Mouse (Mus musculus) right cerebral cortex, postnatal 10 days (tissue): ENCODE measurements around the gene Traf6.

ENCODE experiments used
- DNase-seq, 2 experiments: peaks; one replicate each; pipeline ENCODE4 v3.0.0; 2021; ENCODE audit warnings: low spot score in 2 of 2

Gene Traf6

GRCm38 (mm10) chr2:101678236-101679021 is at the start of gene Traf6:
TSS of gene Traf6 (plus strand) at chr2:101678429.
- DNase-seq = peak; percentile 89 to 91

GRCm38 (mm10) chr2:101638979-101639839 is 39.0 kb upstream of the Traf6 start:
- no peak for DNase-seq

- no peak for DNase-seq
Measured at GRCm38 (mm10) chr2:101639840-101640350, 38.3 kb upstream of the Traf6 start.

- DNase-seq = no peak
Measured at GRCm38 (mm10) chr2:101645841-101646240, 32.4 kb upstream of the Traf6 start.

- no peak for DNase-seq
Measured at GRCm38 (mm10) chr2:101648361-101648760, 29.9 kb upstream of the Traf6 start.

GRCm38 (mm10) chr2:101649114-101649671 is 29.0 kb upstream of the Traf6 start, which contains the start of the genes Rag1 and B230118H07Rik:
TSS of gene Rag1 (minus strand) at chr2:101649501.
TSS of gene B230118H07Rik (minus strand) at chr2:101649532.
- DNase-seq = no peak

- no peak for DNase-seq
Measured at GRCm38 (mm10) chr2:101650446-101650845, 27.8 kb upstream of the Traf6 start.

GRCm38 (mm10) chr2:101652204-101652920 is 25.9 kb upstream of the Traf6 start:
- peak; percentile 30 to 36 for DNase-seq

GRCm38 (mm10) chr2:101652921-101653597 is 25.2 kb upstream of the Traf6 start:
- DNase-seq = peak; percentile 84 to 88

- DNase-seq = no peak
Measured at GRCm38 (mm10) chr2:101660536-101660935, 17.7 kb upstream of the Traf6 start.

- DNase-seq = peak; percentile 77 to 82
Measured at GRCm38 (mm10) chr2:101665058-101665702, 13.0 kb upstream of the Traf6 start.

- no peak for DNase-seq
Measured at GRCm38 (mm10) chr2:101665703-101666092, 12.5 kb upstream of the Traf6 start.

- DNase-seq = no peak
Measured at GRCm38 (mm10) chr2:101668751-101669150, 9.5 kb upstream of the Traf6 start.

- no peak for DNase-seq
Measured at GRCm38 (mm10) chr2:101673547-101673946, 4.7 kb upstream of the Traf6 start.

- DNase-seq = no peak
Measured at GRCm38 (mm10) chr2:101679164-101679784, 1.0 kb downstream of the Traf6 start.

GRCm38 (mm10) chr2:101684421-101684820 is 6.2 kb downstream of the Traf6 start:
- DNase-seq = peak in 1 of 2 experiments; percentile 60

GRCm38 (mm10) chr2:101688011-101688410 is 9.8 kb downstream of the Traf6 start:
- DNase-seq = no peak

GRCm38 (mm10) chr2:101690252-101690827 is 12.1 kb downstream of the Traf6 start:
- DNase-seq = no peak

- no peak for DNase-seq
Measured at GRCm38 (mm10) chr2:101693043-101693442, 14.8 kb downstream of the Traf6 start.
